Mouse (Mus musculus): ENCODE measurements around the gene Gm6164. TPM values are rescaled to one million over a fixed set of nuclear protein-coding genes. Genes with fewer than 3 reads are reported as not detected.
"Not testable (repeated sequence)": the region's sequence is repeated elsewhere in the genome, so short reads cannot be mapped to it uniquely, and the experiment has no call there.

The Gm6164 gene
- not detected for total RNA-seq (2021)
- long read RNA-seq, experiment 1 = 0 reads
- long read RNA-seq, experiment 2 = 0 reads

GRCm38 (mm10) chr7:20205507-20205906 is at the start of gene Gm6164:
Gene Gm6164 (minus strand): TSS chr7:20205607.
- not testable (repeated sequence) for DNase-seq (ENCODE audit: low spot score in 2 of 2)

GRCm38 (mm10) chr7:20233728-20234127 is 28.3 kb upstream of the Gm6164 start, which contains the start of gene Gm4498:
Gene Gm4498 (minus strand): TSS chr7:20233828.
- not testable (repeated sequence) for DNase-seq (ENCODE audit: low spot score in 2 of 2)

GRCm38 (mm10) chr7:20193410-20193809 is 12.0 kb downstream of the Gm6164 start, which contains the start of gene Vmn1r95:
Gene Vmn1r95 (plus strand): TSS chr7:20193710.
- DNase-seq (ENCODE audit: low spot score in 2 of 2) = not testable (repeated sequence)

GRCm38 (mm10) chr7:20168277-20168676 is 37.1 kb downstream of the Gm6164 start, which contains the start of gene Vmn1r94:
Gene Vmn1r94 (minus strand): TSS chr7:20168377.
- not testable (repeated sequence) for DNase-seq (ENCODE audit: low spot score in 2 of 2)

Other genes with a start within 250 kb of the Gm6164 start
- gene Ceacam20, start 240.2 kb downstream of the Gm6164 start, total RNA-seq (2021) = not detected
- not detected for gene Nlrp9b, start 214.1 kb downstream of the Gm6164 start, total RNA-seq (2021)
- gene Vmn1r91, start 105.9 kb downstream of the Gm6164 start, total RNA-seq (2021) = not detected
- gene Gm16442, start 83.0 kb downstream of the Gm6164 start, total RNA-seq (2021) = not detected
- gene Vmn1r93, start 66.5 kb downstream of the Gm6164 start, total RNA-seq (2021) = not detected
- not detected for gene Vmn1r94, start 37.2 kb downstream of the Gm6164 start, total RNA-seq (2021)
- gene Vmn1r95, start 11.9 kb downstream of the Gm6164 start, total RNA-seq (2021) = not detected
- gene Gm4498, start 28.2 kb upstream of the Gm6164 start, total RNA-seq (2021) = not detected
- gene Gm5890, start 57.2 kb upstream of the Gm6164 start, total RNA-seq (2021) = not detected
- not detected for gene Gm4133, start 128.5 kb upstream of the Gm6164 start, total RNA-seq (2021)
- gene Gm5728, start 169.8 kb upstream of the Gm6164 start, total RNA-seq (2021) = not detected
- gene Vmn1r100, start 212.3 kb upstream of the Gm6164 start, total RNA-seq (2021) = not detected
- not detected for gene Vmn1r101, start 237.0 kb upstream of the Gm6164 start, total RNA-seq (2021)

Measured in gastrocnemius, postnatal 4 days (tissue).